Mouse (Mus musculus): ENCODE data around the gene Ankrd16. TPM values are rescaled to one million over a fixed set of nuclear protein-coding genes. Genes with fewer than 3 reads are reported as not detected.

Ankrd16 gene
- total RNA-seq, 1 experiment = 33.6 TPM

- peaks cover 6% of the 10 kb centered on the region; the same call in 1 of the 2 replicates for H3K36me3 ChIP-seq (ENCODE audit: control insufficient read depth, insufficient read depth, low read length, poor library complexity, severe bottlenecking)
- no peak for DNase-seq (ENCODE audit: low read depth, low spot score)
- H3K9me3 ChIP-seq (ENCODE audit: control insufficient read depth, insufficient read depth, low read depth, low read length) = no peaks in the 10 kb centered on the region
- TF ChIP-seq CHD2 (IDR thresholded peaks at IDR 0.05; ENCODE audit: low read depth, low read length) (no peak), HCFC1 (IDR thresholded peaks at IDR 0.05; ENCODE audit: borderline replicate concordance, insufficient read depth, low read length) (no peak), MAFK (IDR thresholded peaks at IDR 0.05; ENCODE audit: insufficient read depth, low read depth, low read length) (no peak), ZNF384 (IDR thresholded peaks at IDR 0.05; ENCODE audit: low read depth, low read length) (no peak), ZC3H11A (IDR thresholded peaks at IDR 0.05; ENCODE audit: borderline replicate concordance, low read depth, low read length) (no peak)
- H3K4me1 ChIP-seq (ENCODE audit: control insufficient read depth in 2 of 2, insufficient read depth in 2 of 2, low read length in 2 of 2, poor library complexity in 1 of 2) = peaks cover 0 to 5% of the 10 kb centered on the region in 2 experiments; a peak in 1 of 4 replicates
- H3K9ac ChIP-seq (ENCODE audit: insufficient read depth, low read depth, low read length, poor library complexity, severe bottlenecking) = peak overlapping the region; percentile 82; the same call in 1 of the 2 replicates
- H3K27ac ChIP-seq (ENCODE audit: insufficient read depth, low read depth, low read length, poor library complexity, severe bottlenecking) = no peak overlapping the region
- in situ Hi-C loops (cut with MboI; ENCODE audit: low sequenced_read_pairs in 2 of 2, unreplicated experiment in 2 of 2) = no loop called here
- H3K4me3 ChIP-seq (ENCODE audit: insufficient read depth in 1 of 2, low read depth in 1 of 2, low read length in 2 of 2, poor library complexity in 1 of 2, severe bottlenecking in 1 of 2) = peak overlapping the region; percentile 90 to 93; a peak in 3 of 4 replicates
Measured at GRCm38 (mm10) chr2:11776415-11776814, 1.3 kb upstream of the Ankrd16 start.

- Histone ChIP-seq H3K4me1 (ENCODE audit: control insufficient read depth in 2 of 2, insufficient read depth in 2 of 2, low read length in 2 of 2, poor library complexity in 1 of 2) (peaks cover 0 to 5% of the 10 kb centered on the region in 2 experiments; a peak in 1 of 4 replicates), H3K4me3 (ENCODE audit: insufficient read depth in 1 of 2, low read depth in 1 of 2, low read length in 2 of 2, poor library complexity in 1 of 2, severe bottlenecking in 1 of 2) (peak overlapping the region; percentile 91 to 96), H3K27ac (ENCODE audit: insufficient read depth, low read depth, low read length, poor library complexity, severe bottlenecking) (peak overlapping the region; percentile 68), H3K9me3 (ENCODE audit: control insufficient read depth, insufficient read depth, low read depth, low read length) (no peaks in the 10 kb centered on the region), H3K9ac (ENCODE audit: insufficient read depth, low read depth, low read length, poor library complexity, severe bottlenecking) (peak overlapping the region; percentile 91), H3K36me3 (ENCODE audit: control insufficient read depth, insufficient read depth, low read length, poor library complexity, severe bottlenecking) (peaks cover 6% of the 10 kb centered on the region; the same call in 1 of the 2 replicates)
- in situ Hi-C loops (cut with MboI; ENCODE audit: low sequenced_read_pairs in 2 of 2, unreplicated experiment in 2 of 2) = no loop called here
- DNase-seq (ENCODE audit: low read depth, low spot score) = peak; percentile 76
- no peak for TF ChIP-seq CHD2 (IDR thresholded peaks at IDR 0.05; ENCODE audit: low read depth, low read length)
- TF ChIP-seq HCFC1 (IDR thresholded peaks at IDR 0.05; ENCODE audit: borderline replicate concordance, insufficient read depth, low read length) = no peak
- no peak for TF ChIP-seq MAFK (IDR thresholded peaks at IDR 0.05; ENCODE audit: insufficient read depth, low read depth, low read length)
- no peak for TF ChIP-seq ZNF384 (IDR thresholded peaks at IDR 0.05; ENCODE audit: low read depth, low read length)
- no peak for TF ChIP-seq ZC3H11A (IDR thresholded peaks at IDR 0.05; ENCODE audit: borderline replicate concordance, low read depth, low read length)
Measured at GRCm38 (mm10) chr2:11778087-11778823, 579 bp downstream of the Ankrd16 start.

GRCm38 (mm10) chr2:11784159-11784558, 6.5 kb downstream of the Ankrd16 start:
- no peak for DNase-seq (ENCODE audit: low read depth, low spot score)
- in situ Hi-C loops (cut with MboI; ENCODE audit: low sequenced_read_pairs in 2 of 2, unreplicated experiment in 2 of 2) = no loop called here
- H3K9me3 ChIP-seq (ENCODE audit: control insufficient read depth, insufficient read depth, low read depth, low read length) = no peaks in the 10 kb centered on the region
- no peak for TF ChIP-seq MAFK (IDR thresholded peaks at IDR 0.05; ENCODE audit: insufficient read depth, low read depth, low read length)
- TF ChIP-seq ZC3H11A (IDR thresholded peaks at IDR 0.05; ENCODE audit: borderline replicate concordance, low read depth, low read length) = no peak
- no peak overlapping the region for H3K27ac ChIP-seq (ENCODE audit: insufficient read depth, low read depth, low read length, poor library complexity, severe bottlenecking)
- no peak overlapping the region for H3K9ac ChIP-seq (ENCODE audit: insufficient read depth, low read depth, low read length, poor library complexity, severe bottlenecking)
- H3K4me3 ChIP-seq (ENCODE audit: insufficient read depth in 1 of 2, low read depth in 1 of 2, low read length in 2 of 2, poor library complexity in 1 of 2, severe bottlenecking in 1 of 2) = no peak overlapping the region
- H3K4me1 ChIP-seq (ENCODE audit: control insufficient read depth in 2 of 2, insufficient read depth in 2 of 2, low read length in 2 of 2, poor library complexity in 1 of 2) = peaks cover 0 to 5% of the 10 kb centered on the region in 2 experiments; a peak in 1 of 4 replicates
- H3K36me3 ChIP-seq (ENCODE audit: control insufficient read depth, insufficient read depth, low read length, poor library complexity, severe bottlenecking) = peaks cover 13% of the 10 kb centered on the region

GRCm38 (mm10) chr2:11794668-11795067, 17.0 kb downstream of the Ankrd16 start:
- no peak overlapping the region for H3K4me3 ChIP-seq (ENCODE audit: insufficient read depth in 1 of 2, low read depth in 1 of 2, low read length in 2 of 2, poor library complexity in 1 of 2, severe bottlenecking in 1 of 2)
- TF ChIP-seq ZNF384 (IDR thresholded peaks at IDR 0.05; ENCODE audit: low read depth, low read length) (no peak), CHD2 (IDR thresholded peaks at IDR 0.05; ENCODE audit: low read depth, low read length) (no peak), HCFC1 (IDR thresholded peaks at IDR 0.05; ENCODE audit: borderline replicate concordance, insufficient read depth, low read length) (no peak), MAFK (IDR thresholded peaks at IDR 0.05; ENCODE audit: insufficient read depth, low read depth, low read length) (no peak), ZC3H11A (IDR thresholded peaks at IDR 0.05; ENCODE audit: borderline replicate concordance, low read depth, low read length) (no peak)
- H3K27ac ChIP-seq (ENCODE audit: insufficient read depth, low read depth, low read length, poor library complexity, severe bottlenecking) = no peak overlapping the region
- DNase-seq (ENCODE audit: low read depth, low spot score) = no peak
- in situ Hi-C loops (cut with MboI; ENCODE audit: low sequenced_read_pairs in 2 of 2, unreplicated experiment in 2 of 2) = no loop called here
- H3K4me1 ChIP-seq (ENCODE audit: control insufficient read depth in 2 of 2, insufficient read depth in 2 of 2, low read length in 2 of 2, poor library complexity in 1 of 2) = no peaks in the 10 kb centered on the region
- no peaks in the 10 kb centered on the region for H3K9me3 ChIP-seq (ENCODE audit: control insufficient read depth, insufficient read depth, low read depth, low read length)
- peaks cover 6% of the 10 kb centered on the region for H3K36me3 ChIP-seq (ENCODE audit: control insufficient read depth, insufficient read depth, low read length, poor library complexity, severe bottlenecking)
- no peak overlapping the region for H3K9ac ChIP-seq (ENCODE audit: insufficient read depth, low read depth, low read length, poor library complexity, severe bottlenecking)

Measured in ES-E14 (cell line).